Mouse (Mus musculus): ENCODE results near the gene Zbed5. TPM values are rescaled to one million over a fixed set of nuclear protein-coding genes. Genes with fewer than 3 reads are reported as not detected.
"Not testable (repeated sequence)": the region's sequence is repeated elsewhere in the genome, so short reads cannot be mapped to it uniquely, and the experiment has no call there.

Gene Zbed5
- polyA plus RNA-seq, 1 experiment from 2014 or later: 8.7 TPM

GRCm38 (mm10) chr5:129886911-129887636 lies 8.4 kb upstream of the Zbed5 start, which contains the start of gene Chchd2:
Gene Chchd2 (minus strand): TSS chr5:129887470.
- 1% methylated on average over 46 of the region's 46 CpGs for WGBS
- peaks cover 23% of the 10 kb centered on the region for H3K36me3 ChIP-seq (ENCODE audit: control insufficient read depth, insufficient read depth, low read length)
- H3K4me1 ChIP-seq (ENCODE audit: control insufficient read depth, insufficient read depth, low read length): 0 out of 2 replicates have a peak, but pooled peaks cover 3% of the 10 kb centered on the region
- H3K4me2 ChIP-seq (replicated peaks; ENCODE audit: low read depth, low read length): peak within 1 kb of the TSS; percentile 77
- no peaks in the 10 kb centered on the region for H3K9me3 ChIP-seq (ENCODE audit: control insufficient read depth, low read length)
- ATAC-seq (ENCODE audit: low FRiP score, low TSS enrichment): peak; percentile 100
- H3K27ac ChIP-seq (ENCODE audit: low read depth, low read length): peak within 1 kb of the TSS; percentile 87
- H3K27me3 ChIP-seq (ENCODE audit: control insufficient read depth, insufficient read depth, low read length): no peaks in the 10 kb centered on the region
- H3K9ac ChIP-seq (ENCODE audit: low read depth, low read length): peak within 1 kb of the TSS; percentile 79
- peak within 1 kb of the TSS; percentile 90 for H3K4me3 ChIP-seq (ENCODE audit: low read length)

GRCm38 (mm10) chr5:129890390-129890789 lies 5.1 kb upstream of the Zbed5 start:
- not testable (repeated sequence) for H3K4me1 ChIP-seq (ENCODE audit: control insufficient read depth, insufficient read depth, low read length); H3K9me3 ChIP-seq (ENCODE audit: control insufficient read depth, low read length); H3K4me2 ChIP-seq (replicated peaks; ENCODE audit: low read depth, low read length); H3K27ac ChIP-seq (ENCODE audit: low read depth, low read length); H3K27me3 ChIP-seq (ENCODE audit: control insufficient read depth, insufficient read depth, low read length); H3K4me3 ChIP-seq (ENCODE audit: low read length); ATAC-seq (ENCODE audit: low FRiP score, low TSS enrichment); H3K36me3 ChIP-seq (ENCODE audit: control insufficient read depth, insufficient read depth, low read length); H3K9ac ChIP-seq (ENCODE audit: low read depth, low read length)
- WGBS: 86% methylated on average over 4 of the region's 7 CpGs

GRCm38 (mm10) chr5:129898449-129898848 lies 2.9 kb downstream of the Zbed5 start, which contains the start of gene Phkg1:
Gene Phkg1 (minus strand): TSS chr5:129898549.
- peaks cover 6% of the 10 kb centered on the region; the same call in 1 of the 2 replicates for H3K4me1 ChIP-seq (ENCODE audit: control insufficient read depth, insufficient read depth, low read length)
- H3K4me3 ChIP-seq (ENCODE audit: low read length): no peak within 1 kb of the TSS
- H3K9ac ChIP-seq (ENCODE audit: low read depth, low read length): no peak within 1 kb of the TSS
- no peaks in the 10 kb centered on the region for H3K9me3 ChIP-seq (ENCODE audit: control insufficient read depth, low read length)
- WGBS: 97% methylated on average over 1 of the region's 1 CpGs
- no peak for ATAC-seq (ENCODE audit: low FRiP score, low TSS enrichment)
- no peak within 1 kb of the TSS for H3K27ac ChIP-seq (ENCODE audit: low read depth, low read length)
- peaks cover 5% of the 10 kb centered on the region; the same call in 1 of the 2 replicates for H3K36me3 ChIP-seq (ENCODE audit: control insufficient read depth, insufficient read depth, low read length)
- no peaks in the 10 kb centered on the region for H3K27me3 ChIP-seq (ENCODE audit: control insufficient read depth, insufficient read depth, low read length)
- no peak within 1 kb of the TSS for H3K4me2 ChIP-seq (replicated peaks; ENCODE audit: low read depth, low read length)

- H3K36me3 ChIP-seq (ENCODE audit: control insufficient read depth, insufficient read depth, low read length): no peaks in the 10 kb centered on the region; the same call in 1 of the 2 replicates
- H3K4me2 ChIP-seq (replicated peaks; ENCODE audit: low read depth, low read length): peak overlapping the region; percentile 84
- WGBS: 32% methylated on average over 4 of the region's 4 CpGs
- no peaks in the 10 kb centered on the region for H3K4me1 ChIP-seq (ENCODE audit: control insufficient read depth, insufficient read depth, low read length)
- no peak for ATAC-seq (ENCODE audit: low FRiP score, low TSS enrichment)
- H3K4me3 ChIP-seq (ENCODE audit: low read length): peak overlapping the region; percentile 73
- H3K9ac ChIP-seq (ENCODE audit: low read depth, low read length): peak overlapping the region; percentile 82
- H3K27ac ChIP-seq (ENCODE audit: low read depth, low read length): no peak overlapping the region
- no peaks in the 10 kb centered on the region for H3K9me3 ChIP-seq (ENCODE audit: control insufficient read depth, low read length)
- no peaks in the 10 kb centered on the region for H3K27me3 ChIP-seq (ENCODE audit: control insufficient read depth, insufficient read depth, low read length)
Measured at GRCm38 (mm10) chr5:129907775-129908174, 12.3 kb downstream of the Zbed5 start.

GRCm38 (mm10) chr5:129908242-129908965 lies 12.9 kb downstream of the Zbed5 start, which contains the start of gene Nupr1l:
Gene Nupr1l (plus strand): TSS chr5:129908540.
- under 1% methylated on average over 63 of the region's 63 CpGs for WGBS
- no peaks in the 10 kb centered on the region for H3K36me3 ChIP-seq (ENCODE audit: control insufficient read depth, insufficient read depth, low read length)
- H3K9ac ChIP-seq (ENCODE audit: low read depth, low read length): peak within 1 kb of the TSS; percentile 82
- H3K27me3 ChIP-seq (ENCODE audit: control insufficient read depth, insufficient read depth, low read length): no peaks in the 10 kb centered on the region
- H3K27ac ChIP-seq (ENCODE audit: low read depth, low read length): peak within 1 kb of the TSS; percentile 95
- H3K4me3 ChIP-seq (ENCODE audit: low read length): peak within 1 kb of the TSS; percentile 73
- H3K4me1 ChIP-seq (ENCODE audit: control insufficient read depth, insufficient read depth, low read length): no peaks in the 10 kb centered on the region
- ATAC-seq (ENCODE audit: low FRiP score, low TSS enrichment): peak; percentile 98
- no peaks in the 10 kb centered on the region for H3K9me3 ChIP-seq (ENCODE audit: control insufficient read depth, low read length)
- H3K4me2 ChIP-seq (replicated peaks; ENCODE audit: low read depth, low read length): peak within 1 kb of the TSS; percentile 84

- WGBS: 78% methylated on average over 9 of the region's 9 CpGs
- H3K27ac ChIP-seq (ENCODE audit: low read depth, low read length): peak overlapping the region; percentile 95; the same call in 1 of the 2 replicates
- no peak for ATAC-seq (ENCODE audit: low FRiP score, low TSS enrichment)
Measured at GRCm38 (mm10) chr5:129909147-129909546, 13.6 kb downstream of the Zbed5 start.

GRCm38 (mm10) chr5:129909591-129909990 lies 14.1 kb downstream of the Zbed5 start:
- WGBS: 84% methylated on average over 7 of the region's 7 CpGs
- no peak for ATAC-seq (ENCODE audit: low FRiP score, low TSS enrichment)
- no peak overlapping the region for H3K9ac ChIP-seq (ENCODE audit: low read depth, low read length)
- H3K4me2 ChIP-seq (replicated peaks; ENCODE audit: low read depth, low read length): no peak overlapping the region
- H3K9me3 ChIP-seq (ENCODE audit: control insufficient read depth, low read length): no peaks in the 10 kb centered on the region
- H3K27ac ChIP-seq (ENCODE audit: low read depth, low read length): no peak overlapping the region
- no peaks in the 10 kb centered on the region for H3K36me3 ChIP-seq (ENCODE audit: control insufficient read depth, insufficient read depth, low read length)
- H3K27me3 ChIP-seq (ENCODE audit: control insufficient read depth, insufficient read depth, low read length): no peaks in the 10 kb centered on the region
- H3K4me3 ChIP-seq (ENCODE audit: low read length): no peak overlapping the region
- H3K4me1 ChIP-seq (ENCODE audit: control insufficient read depth, insufficient read depth, low read length): no peaks in the 10 kb centered on the region

More at GRCm38 (mm10) chr5:129909147-129909546, 13.6 kb downstream of the Zbed5 start:
- Histone ChIP-seq H3K36me3 (ENCODE audit: control insufficient read depth, insufficient read depth, low read length) (no peaks in the 10 kb centered on the region), H3K9ac (ENCODE audit: low read depth, low read length) (peak overlapping the region; percentile 82; the same call in 1 of the 2 replicates), H3K4me2 (replicated peaks; ENCODE audit: low read depth, low read length) (peak overlapping the region; percentile 84), H3K27me3 (ENCODE audit: control insufficient read depth, insufficient read depth, low read length) (no peaks in the 10 kb centered on the region), H3K4me1 (ENCODE audit: control insufficient read depth, insufficient read depth, low read length) (no peaks in the 10 kb centered on the region), H3K4me3 (ENCODE audit: low read length) (peak overlapping the region; percentile 73), H3K9me3 (ENCODE audit: control insufficient read depth, low read length) (no peaks in the 10 kb centered on the region)

- Histone ChIP-seq H3K9me3 (ENCODE audit: control insufficient read depth, low read length) (no peaks in the 10 kb centered on the region), H3K36me3 (ENCODE audit: control insufficient read depth, insufficient read depth, low read length) (no peaks in the 10 kb centered on the region), H3K4me2 (replicated peaks; ENCODE audit: low read depth, low read length) (no peak overlapping the region), H3K27me3 (ENCODE audit: control insufficient read depth, insufficient read depth, low read length) (no peaks in the 10 kb centered on the region), H3K9ac (ENCODE audit: low read depth, low read length) (no peak overlapping the region), H3K27ac (ENCODE audit: low read depth, low read length) (no peak overlapping the region), H3K4me3 (ENCODE audit: low read length) (no peak overlapping the region), H3K4me1 (ENCODE audit: control insufficient read depth, insufficient read depth, low read length) (no peaks in the 10 kb centered on the region)
- WGBS: 34% methylated on average over 2 of the region's 2 CpGs
- peak; percentile 41; the same call in 1 of the 2 replicates for ATAC-seq (ENCODE audit: low FRiP score, low TSS enrichment)
Measured at GRCm38 (mm10) chr5:129914024-129914423, 18.5 kb downstream of the Zbed5 start.
